Mouse (Mus musculus) lung, postnatal 10 days (tissue): ENCODE measurements at regions not wholly inside any gene's neighbourhood (a gene's known extent, or its start where the extent isn't known, plus 50 kb on each side); places are given as distances from the start of the nearest gene placed in this dataset.

Experiments
- DNase-seq: peaks from one replicate; pipeline ENCODE4 v3.0.0; 2021

DNA sequence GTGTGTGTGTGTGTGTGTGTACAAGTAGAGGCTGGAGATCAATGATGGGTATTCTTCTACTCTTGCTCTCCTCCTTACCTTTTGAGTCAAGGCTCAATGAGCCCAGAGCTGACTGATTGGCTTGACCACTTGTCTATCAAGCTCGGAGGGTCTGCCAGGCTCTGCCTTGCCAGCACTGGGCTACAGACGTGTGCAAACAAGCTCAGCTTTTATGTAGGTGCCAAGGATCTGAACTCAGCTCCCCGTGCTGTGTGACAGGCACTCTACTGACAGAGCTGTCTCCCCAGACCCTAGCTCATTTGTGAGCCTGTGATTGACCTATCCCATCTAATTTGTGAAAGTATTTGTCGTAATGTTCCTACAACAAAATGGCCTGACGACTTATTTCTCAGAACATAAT, 54.2 kb upstream of the Cdc42bpa start:
- peak; percentile 0 for DNase-seq

DNA sequence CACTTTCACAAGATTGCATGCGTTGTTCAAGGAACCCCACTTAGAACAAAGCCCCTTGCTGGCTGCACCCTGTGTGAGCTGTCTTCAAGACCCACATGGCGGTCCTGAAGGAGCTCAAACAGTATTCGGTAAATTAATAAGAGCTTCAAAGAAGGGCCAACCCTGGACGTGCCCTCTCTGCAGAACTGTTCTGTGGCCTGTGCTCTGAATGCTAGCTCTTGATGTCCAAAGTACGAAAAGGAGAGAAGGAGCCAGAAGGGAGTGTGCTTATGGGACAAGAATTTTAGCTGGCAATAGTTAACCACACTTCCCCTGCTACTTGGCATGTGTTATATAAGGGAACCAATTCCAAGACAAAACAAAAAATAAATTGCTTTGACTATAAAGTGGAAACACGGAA, 67.6 kb upstream of the Cdc42bpa start:
- no peak for DNase-seq

DNA sequence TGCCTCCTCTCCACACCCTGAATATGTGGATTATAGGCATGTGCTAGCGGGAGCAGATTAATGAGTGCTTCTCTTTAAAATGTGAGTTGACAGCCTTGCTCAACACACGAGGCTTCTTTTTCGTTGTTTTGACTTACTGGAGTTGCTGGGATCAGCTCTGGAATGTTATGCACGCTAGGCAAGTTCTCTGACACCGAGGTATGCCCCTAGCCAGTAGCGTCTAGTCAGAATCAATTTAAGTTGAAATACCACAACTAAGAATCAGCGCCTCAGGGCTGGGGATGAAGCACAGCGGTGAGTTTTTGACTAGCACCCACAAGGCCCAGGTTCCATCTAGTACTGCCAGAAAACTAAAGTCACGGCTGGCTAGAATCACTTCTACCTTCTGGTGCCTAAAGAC, 72.4 kb upstream of the Cdc42bpa start:
- DNase-seq: no peak

DNA sequence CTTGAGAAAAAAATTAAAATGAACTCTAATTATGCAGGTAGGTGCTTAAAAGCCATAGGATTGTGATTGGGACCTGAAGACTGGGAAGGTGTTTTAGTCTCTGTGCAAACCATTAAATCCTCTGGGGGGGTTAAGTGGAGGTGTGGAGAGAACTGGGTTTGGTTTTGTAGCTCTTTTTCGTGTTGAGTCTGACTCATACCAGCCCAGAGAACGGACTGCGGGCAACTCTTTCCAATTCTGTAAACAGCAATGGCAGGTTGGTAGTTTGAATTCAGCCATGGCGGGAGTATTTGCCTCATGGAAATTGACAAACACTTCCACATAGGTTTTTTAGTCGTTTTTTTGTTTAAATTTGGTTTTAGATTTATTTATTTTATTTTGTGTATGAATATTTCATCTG, 77.7 kb upstream of the Ahctf1 start:
- DNase-seq: no peak

DNA sequence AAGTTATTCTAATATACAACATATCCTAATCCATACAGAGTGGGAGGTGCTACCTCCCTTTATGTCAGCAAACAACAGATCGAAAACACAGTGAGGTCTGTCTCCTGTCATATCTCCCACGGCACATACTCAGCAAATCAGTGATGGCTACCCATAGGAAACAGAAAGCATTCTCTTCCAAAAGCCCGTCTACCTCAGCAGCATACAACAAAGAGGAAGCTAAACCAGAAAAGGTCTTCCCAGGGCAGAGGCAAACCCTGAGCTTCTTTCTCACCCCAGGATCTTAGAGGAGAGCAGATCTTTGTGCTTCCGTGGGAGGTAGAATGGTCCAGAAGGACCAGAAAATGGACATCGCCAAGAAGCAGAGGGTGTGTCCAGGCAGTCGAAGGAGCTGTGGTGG, 74.4 kb upstream of the Ahctf1 start:
- no peak for DNase-seq

DNA sequence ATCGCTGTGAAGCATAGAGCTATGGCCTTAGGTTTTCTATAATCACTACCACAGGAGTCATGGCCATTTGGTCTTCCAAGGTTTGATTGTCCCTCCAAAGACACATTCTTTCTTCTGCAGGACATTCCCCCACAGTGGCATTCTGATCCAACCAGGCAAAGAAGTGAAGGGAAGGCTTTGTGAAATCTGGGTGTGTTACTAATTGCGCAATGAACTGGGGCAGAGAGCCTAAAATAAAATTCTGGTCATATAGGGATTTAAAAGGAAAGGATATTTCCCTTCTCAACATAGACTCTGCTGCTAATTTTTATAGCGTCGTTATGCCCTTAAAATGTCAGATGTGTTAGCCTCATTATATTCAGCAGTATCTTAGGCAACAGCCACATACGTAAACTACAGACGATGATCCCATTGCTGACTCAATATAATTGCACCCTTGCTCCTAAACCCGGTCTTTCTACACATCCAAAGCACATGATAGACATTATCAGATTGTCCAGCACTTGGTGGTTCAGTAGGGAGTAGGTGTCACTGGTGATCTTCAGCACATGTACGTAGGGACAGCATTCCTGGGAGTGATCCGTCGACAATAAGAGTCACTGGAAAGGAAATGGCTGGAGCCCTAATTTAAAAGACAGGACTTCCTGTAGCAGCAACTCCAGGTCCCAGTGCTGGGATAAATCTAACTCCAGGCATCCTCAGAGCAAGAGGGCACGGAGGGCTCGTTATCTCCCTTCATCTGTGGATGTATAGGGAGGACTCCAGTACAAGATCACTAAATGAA, 70.5 kb upstream of the Ahctf1 start:
- no peak for DNase-seq

DNA sequence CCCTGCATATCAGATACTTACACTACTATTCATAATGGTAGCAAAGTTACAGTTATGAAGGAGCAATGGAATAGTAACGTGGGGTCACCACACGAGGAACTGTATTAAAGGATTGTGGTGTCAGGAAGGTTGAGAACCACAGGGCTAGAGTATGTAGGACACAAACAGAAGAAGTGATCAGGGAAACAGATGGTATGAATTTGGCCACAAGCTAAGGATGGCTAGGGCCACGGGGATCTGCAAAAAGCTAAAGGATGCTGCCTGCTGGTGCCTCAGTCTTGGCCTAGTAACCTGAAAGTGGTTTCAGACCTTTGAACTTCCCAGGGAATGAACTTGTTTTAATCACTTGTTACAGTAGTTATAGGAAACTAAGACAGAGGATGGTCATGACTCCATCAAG, 68.5 kb upstream of the Ahctf1 start:
- DNase-seq: no peak

DNA sequence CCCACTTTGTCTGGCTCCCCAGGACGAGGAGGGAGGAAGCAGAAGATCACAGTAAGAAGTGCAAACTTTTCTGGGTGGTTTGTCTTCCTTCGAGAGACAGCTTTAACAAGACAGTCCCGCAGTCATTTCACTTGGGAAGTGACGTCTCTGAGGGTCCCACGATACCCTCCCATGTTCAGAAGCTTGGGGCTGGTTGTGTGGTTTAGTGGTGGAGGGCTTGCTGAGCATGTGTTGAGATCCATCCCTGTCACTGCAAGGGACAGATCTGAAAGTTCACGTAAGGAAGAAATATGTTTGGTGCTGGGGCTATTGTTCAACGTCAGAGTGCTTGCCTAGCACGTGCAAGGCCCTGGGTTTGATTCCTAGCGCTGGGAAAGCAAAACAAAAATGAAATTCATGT, 65.2 kb upstream of the Ahctf1 start:
- DNase-seq: no peak

DNA sequence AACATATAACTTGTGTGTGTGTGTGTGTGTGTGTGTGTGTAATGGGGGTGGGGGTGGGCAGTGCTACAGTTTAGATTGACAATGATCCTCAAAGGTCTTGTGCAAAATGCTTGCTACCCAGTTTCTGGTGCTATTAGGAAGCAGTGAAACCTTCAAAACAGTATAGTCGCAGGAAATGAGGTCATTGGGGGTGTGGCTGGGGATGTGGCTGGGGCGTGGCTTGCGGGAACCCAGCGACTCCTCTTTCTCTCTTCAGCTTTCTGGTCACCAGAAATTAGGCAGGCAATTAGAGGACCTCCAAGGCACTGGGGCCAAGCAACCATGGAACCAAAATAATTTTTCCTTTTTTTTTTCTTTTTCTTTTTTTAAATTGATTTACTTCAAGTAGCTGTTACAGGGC, 64.0 kb upstream of the Ahctf1 start:
- peak; percentile 59 for DNase-seq

DNA sequence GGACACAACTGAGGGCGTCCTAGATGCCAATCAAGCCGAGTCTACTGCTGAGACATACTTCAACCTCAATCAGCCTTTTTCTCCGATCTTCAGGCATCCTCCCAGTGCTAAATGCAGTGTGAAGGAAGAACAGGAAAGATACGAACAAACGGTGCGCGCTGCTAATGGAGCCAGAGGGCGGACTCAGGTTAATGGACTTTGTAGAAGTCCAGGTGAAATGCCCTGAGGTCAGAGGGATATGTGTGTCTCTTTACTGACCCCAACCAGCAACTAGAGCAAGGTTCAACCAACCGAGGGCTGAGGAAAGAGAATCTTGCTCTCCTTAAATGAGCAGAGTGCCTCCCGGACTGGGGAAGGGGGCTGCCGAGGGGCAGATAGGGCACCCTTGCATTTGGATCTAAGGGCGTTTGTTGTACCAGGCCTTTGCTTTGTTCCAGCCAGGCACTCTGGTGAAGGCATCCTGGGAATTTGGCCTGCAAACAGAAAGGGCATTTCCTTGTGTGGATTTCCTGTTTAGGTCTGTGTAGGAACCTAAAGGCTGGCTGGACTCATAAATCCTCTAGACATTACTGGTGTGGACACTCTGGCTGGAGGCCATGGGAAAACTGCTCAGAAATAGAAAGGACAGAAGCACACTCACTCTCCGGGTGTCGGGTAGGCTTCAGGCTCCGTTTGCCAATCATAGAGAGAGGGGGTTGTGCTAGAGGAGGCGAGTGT, 62.7 kb upstream of the Ahctf1 start:
- peak; percentile 85 for DNase-seq

DNA sequence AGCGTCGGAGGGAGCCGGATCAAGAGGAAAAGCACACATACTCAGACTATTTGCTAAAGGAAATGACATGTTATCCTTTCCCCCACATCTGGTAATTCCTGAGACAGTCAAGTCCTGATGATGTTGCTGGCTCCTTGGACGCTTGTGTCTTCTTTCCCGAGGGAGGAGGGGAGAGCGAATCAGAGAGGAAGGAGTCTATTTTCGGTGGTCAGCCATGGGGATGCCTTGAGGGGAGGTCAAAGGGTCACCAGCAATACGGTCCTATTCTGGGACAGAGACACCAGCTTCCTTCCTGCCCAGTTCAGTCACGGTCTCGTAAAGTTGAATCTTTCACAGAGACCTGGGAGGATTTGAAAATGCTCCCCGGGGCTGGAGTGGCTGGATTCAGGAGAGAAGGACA, 62.1 kb upstream of the Ahctf1 start:
- peak; percentile 63 for DNase-seq

DNA sequence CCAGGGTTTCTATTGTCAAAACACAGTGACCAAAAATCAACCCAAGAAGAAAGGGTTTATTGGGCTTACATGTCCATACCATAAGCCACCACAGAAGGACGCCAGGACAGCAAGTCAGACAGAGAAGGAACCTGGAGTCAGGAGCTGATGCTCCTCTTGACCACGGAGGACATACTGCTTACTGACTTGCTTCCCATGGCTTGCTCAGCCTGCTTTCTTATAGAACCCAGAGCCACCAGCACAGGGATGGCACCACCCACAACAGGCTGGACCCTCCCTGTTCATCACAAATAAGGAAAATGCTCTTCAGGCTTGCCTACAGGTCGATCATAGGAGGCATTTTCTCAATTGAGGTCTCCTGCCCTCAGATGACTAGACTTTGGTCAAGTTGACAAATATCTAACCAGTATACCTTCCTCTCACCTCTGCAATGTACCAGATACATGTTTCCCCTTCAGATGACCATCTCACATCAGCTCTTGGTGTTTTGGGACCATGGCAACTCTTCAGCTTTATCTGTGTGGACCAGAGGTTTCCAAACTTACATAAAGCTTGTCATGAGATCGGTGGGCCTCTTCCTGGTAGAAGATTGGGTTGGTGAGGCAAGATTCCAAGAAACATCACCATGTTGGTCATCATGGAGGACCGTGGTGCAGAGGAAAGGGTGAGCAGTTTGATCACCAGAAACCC, 61.2 kb upstream of the Ahctf1 start:
- no peak for DNase-seq

DNA sequence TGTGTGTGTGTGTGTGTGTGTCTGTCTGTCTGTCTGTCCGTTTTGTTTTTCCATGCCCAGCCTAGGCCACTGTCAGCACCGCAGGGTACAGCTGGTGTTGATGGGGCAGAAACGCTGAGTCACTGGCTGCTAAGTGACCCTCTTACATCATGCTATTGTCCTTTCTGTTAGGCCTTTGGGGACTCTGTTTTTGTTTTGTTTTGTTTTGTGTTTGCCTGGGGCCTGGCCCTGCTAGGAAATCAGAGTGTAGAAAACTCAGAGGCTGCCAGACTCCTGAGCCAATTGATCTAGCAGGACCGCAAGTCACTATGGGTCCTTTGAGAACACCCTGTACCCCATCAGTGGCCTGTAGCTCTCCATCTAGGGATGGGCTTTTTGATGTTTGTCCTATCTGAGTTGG, 59.9 kb upstream of the Ahctf1 start:
- peak; percentile 45 for DNase-seq

DNA sequence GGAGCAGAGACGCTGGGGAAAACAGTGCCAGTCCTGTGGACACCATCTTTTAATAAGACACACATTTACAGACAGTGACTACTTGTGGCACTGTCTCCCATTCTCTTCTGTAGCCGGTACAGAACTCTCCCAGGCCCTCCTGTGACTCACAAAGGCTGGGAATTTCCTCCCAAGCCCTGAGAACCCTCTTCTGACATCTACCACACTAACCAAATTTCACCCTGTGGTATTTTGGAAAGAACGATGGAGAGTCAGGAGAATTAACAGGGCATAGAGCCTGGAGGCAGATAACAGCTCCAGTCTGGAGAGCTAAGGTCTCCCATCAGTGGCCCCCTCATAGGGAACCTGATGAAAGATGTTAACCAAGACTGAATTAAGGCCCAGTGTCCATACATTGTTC, 59.5 kb upstream of the Ahctf1 start:
- DNase-seq: no peak

DNA sequence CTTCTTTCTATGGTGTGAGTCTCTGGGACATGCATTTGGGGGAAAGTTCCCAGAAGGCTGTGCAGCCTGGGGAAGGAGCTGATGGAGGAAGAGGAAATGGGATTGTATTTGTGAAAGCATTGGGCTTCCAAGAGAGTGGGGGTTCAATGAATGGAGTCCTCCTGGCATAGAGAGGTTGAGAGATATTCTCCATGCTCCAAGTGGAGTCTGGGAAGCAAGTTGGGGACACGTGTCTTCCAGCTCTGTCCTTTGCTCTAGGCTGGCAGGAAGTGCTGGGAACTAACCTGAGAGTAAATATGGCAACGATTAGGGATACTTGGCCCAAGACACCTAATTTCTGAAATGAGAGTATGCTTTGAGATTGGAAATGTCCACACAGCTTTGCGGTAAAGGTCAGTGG, 58.3 kb upstream of the Ahctf1 start:
- no peak for DNase-seq

DNA sequence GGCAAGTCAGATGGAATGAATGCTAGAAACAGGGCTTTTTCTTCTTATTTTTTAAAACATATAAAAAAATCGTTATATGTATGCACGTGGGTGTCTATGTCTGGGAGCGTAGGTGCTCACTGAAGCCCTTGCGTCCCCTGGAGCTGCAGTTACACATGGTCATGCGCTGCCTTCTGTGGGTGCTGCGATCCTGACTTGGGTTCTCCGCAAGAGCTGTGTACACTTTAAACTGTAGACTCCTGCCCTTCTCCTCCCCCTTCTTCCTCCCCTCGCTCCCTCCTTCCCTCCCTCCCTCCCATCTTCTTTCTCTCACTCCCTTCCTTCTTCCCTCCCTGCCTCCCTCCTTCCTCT, 56.0 kb upstream of the Ahctf1 start:
- DNase-seq: no peak

DNA sequence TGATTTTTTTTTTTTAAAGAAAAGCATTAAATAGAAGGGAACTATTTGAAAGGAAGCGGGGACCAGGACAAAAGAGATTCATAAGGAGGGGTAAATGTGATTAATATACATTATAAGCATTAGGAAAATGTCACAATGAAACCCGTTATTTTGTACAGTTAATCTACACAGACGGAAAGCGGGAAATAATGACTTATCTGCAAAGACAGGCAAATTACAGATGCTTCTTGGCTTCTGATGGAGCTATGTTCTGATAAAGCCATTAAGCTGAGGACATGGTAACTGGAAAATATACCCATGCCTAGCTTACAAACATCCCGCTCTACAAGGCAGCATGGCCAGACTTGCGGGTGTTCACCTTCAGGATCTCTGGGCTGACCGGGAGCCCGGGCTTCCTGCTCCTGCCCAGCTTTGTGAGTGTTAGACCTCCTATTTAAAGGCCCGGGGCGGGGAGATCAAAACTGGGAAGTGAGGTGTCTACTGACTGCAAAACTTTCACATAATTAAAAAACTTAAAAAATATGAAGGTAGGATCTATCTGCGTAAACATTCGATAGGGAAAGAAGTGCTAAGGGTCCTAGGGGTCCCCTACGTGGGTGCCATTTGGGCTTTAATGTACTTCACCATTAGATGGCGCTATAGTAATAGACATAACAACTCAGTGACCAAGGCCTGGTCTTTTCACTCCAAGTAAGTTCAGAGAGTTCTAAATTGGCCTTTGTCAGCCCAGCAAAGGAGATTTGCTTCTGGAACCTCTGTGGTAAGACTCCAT, 55.5 kb upstream of the Ahctf1 start:
- peak; percentile 65 for DNase-seq

DNA sequence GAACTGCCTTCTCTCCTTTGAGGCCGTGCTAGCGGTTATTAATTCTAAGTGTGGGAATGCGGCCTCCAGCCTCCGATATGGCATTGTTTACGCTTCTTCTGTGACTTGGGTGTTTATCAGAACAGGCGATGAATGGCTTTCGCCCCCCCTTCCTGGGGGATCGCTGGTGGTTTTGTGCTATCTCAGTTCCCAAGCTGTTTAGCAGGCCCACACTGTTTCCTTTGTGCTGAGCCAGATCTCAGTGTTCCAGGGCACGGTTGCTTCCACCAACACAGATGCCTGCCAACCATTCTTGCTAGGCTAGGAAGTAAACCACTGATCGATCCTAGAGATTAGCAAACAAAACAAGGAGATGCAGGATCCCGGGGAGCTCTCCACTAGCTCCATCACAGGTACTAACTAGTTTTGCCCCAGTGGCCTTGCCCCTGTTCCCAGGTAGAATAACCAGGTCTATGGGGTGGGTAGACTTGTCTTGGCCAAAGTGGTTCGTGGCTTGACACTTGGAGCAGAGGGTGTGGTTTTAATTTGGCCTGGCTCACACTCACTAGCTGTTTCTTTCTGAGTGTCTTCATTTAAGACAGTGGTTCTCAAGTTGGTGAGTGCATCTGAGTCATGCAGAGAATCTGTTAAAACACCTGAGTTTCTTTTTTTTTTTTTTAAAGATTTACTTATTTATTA, 50.9 kb upstream of the Ahctf1 start:
- peak; percentile 75 for DNase-seq
